Mouse (Mus musculus): ENCODE results near the gene Eps8l3. TPM values are rescaled to one million over a fixed set of nuclear protein-coding genes. Genes with fewer than 3 reads are reported as not detected.

The Eps8l3 gene
- polyA plus RNA-seq, 1 experiment from 2014 or later: not detected

DNA sequence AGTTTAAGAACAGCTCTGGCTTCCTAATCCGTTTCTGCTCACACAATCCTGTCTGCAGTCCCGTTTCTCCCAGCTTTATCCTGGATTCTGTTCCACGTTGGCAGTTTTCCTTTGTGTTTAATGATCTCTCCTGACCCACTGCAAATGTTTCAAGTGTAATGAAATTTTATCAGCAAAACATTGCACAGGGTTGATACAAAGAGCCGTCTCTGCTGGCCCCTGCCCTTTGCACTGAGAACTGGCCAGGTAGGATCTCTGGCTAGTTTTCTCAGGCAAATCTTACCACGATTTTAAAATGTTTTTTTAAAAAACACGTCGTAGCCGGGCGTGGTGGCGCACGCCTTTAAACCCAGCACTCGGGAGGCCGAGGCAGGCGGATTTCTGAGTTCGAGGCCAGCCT, 39.6 kb downstream of the Eps8l3 start:
- Histone ChIP-seq H3K27ac (no peak overlapping the region), H3K4me1 (no peaks in the 10 kb centered on the region), H3K27me3 (no peaks in the 10 kb centered on the region), H3K9me3 (no peaks in the 10 kb centered on the region), H3K9ac (no peak overlapping the region), H3K4me2 (no peak overlapping the region), H3K36me3 (replicated peaks) (no peaks in the 10 kb centered on the region), H3K4me3 (replicated peaks) (no peak overlapping the region)
- 80% methylated on average over 15 of the region's 15 CpGs for WGBS
- no peak for ATAC-seq (ENCODE audit: low FRiP score)

DNA sequence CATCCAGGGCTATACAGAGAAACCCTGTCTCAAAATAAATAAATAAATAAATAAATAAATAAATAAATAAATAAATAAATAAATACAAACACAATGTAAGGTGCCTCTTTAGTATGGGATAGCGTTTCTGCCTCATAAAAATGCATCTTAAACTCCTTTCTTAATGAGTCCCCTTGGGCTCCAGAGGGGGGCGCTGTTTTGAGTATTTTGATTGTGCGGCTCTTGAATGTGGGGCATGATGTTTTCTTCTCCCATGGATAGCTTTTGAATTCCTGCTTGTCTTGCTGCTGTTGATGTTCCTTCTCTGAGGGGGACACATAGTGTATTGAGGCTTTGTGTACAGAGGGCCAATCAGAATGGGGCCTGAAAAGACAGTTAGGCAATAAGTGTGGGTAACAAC, 40.1 kb downstream of the Eps8l3 start:
- Histone ChIP-seq H3K4me1 (no peaks in the 10 kb centered on the region), H3K9ac (no peak overlapping the region), H3K36me3 (replicated peaks) (no peaks in the 10 kb centered on the region), H3K27ac (no peak overlapping the region), H3K4me2 (no peak overlapping the region), H3K4me3 (replicated peaks) (no peak overlapping the region), H3K27me3 (no peaks in the 10 kb centered on the region), H3K9me3 (no peaks in the 10 kb centered on the region)
- WGBS: 79% methylated on average over 3 of the region's 3 CpGs
- no peak for ATAC-seq (ENCODE audit: low FRiP score)

DNA sequence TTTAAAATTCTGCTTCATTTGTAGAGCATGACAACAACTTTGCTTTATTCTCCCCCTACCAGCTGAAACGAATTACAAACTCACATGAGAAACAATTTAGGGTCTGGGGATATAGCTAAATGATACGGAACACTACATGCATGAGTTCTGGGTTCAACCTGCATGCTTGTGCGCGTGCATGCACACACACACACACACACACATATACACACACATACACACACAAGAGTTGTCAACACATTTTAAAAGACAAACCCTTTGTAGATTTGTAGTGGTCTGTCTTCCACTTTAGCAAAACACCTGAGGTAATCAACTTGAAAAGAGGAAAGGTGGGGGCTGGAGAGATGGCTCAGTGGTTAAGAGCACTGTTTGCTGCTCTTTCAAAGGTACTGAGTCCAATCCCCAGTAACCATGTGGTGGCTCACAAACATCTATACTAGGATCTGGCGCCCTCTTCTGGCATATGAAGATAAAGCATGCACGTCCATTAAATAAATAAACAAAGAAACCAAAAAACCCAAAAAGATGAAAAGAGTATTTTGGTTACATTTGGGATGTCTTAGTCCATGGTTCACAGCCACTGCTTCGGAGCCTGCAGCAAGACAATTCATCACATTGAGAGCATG, 40.9 kb downstream of the Eps8l3 start:
- H3K4me2 ChIP-seq: no peak overlapping the region
- H3K27ac ChIP-seq: no peak overlapping the region
- no peak overlapping the region for H3K4me3 ChIP-seq (replicated peaks)
- peak; percentile 61 for ATAC-seq (ENCODE audit: low FRiP score)
- 57% methylated on average over 7 of the region's 7 CpGs for WGBS
- no peaks in the 10 kb centered on the region for H3K4me1 ChIP-seq
- no peaks in the 10 kb centered on the region for H3K36me3 ChIP-seq (replicated peaks)
- no peaks in the 10 kb centered on the region for H3K27me3 ChIP-seq
- H3K9me3 ChIP-seq: no peaks in the 10 kb centered on the region
- no peak overlapping the region for H3K9ac ChIP-seq

DNA sequence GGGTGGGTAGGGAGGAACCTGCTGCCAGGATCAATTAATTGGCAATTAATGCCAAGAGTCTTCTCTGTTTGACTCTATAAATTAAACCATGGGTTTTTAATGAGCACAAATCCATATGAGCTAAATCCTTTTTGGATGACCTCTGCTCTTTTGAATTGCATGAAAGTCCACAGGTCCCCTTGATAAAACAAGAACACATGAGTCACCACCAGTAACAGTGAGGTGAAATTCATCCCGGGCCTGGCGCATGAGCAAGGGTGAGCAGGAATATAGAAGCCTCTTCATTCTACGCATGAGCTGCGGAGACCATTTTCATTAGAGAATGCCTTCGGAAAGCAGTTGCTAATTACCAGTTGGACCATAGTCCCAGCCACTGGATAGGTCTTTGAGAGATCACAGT, 43.3 kb downstream of the Eps8l3 start:
- no peak overlapping the region for H3K4me2 ChIP-seq
- H3K27me3 ChIP-seq: no peaks in the 10 kb centered on the region
- WGBS: 88% methylated on average over 5 of the region's 5 CpGs
- no peaks in the 10 kb centered on the region for H3K4me1 ChIP-seq
- no peaks in the 10 kb centered on the region for H3K36me3 ChIP-seq (replicated peaks)
- no peaks in the 10 kb centered on the region for H3K9me3 ChIP-seq
- ATAC-seq (ENCODE audit: low FRiP score): no peak
- no peak overlapping the region for H3K27ac ChIP-seq
- H3K4me3 ChIP-seq (replicated peaks): no peak overlapping the region
- no peak overlapping the region for H3K9ac ChIP-seq

DNA sequence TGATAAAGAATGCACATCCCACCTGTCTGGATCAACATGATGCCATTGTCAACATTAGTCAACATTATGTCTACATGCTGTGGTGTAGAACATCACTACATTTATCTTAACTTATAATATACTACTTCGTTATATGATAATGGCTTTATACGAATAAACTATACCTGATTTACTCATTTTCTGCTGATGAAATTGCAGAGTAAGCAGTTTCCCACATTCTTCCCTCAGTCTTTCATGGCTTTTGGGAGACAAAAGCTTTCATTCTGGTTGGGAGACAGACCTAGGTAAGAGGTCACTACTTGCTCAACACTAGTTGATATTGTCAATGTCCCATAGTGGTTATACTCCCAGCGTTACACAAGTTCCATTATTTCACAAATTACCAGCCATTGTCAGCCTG, 48.3 kb downstream of the Eps8l3 start:
- 0 out of 2 replicates have a peak, but pooled peaks cover 1% of the 10 kb centered on the region for H3K4me1 ChIP-seq
- no peaks in the 10 kb centered on the region for H3K9me3 ChIP-seq
- H3K27ac ChIP-seq: no peak overlapping the region
- H3K27me3 ChIP-seq: no peaks in the 10 kb centered on the region
- no peak for ATAC-seq (ENCODE audit: low FRiP score)
- H3K36me3 ChIP-seq (replicated peaks): no peaks in the 10 kb centered on the region
- H3K9ac ChIP-seq: no peak overlapping the region
- WGBS: 88% methylated on average over 3 of the region's 3 CpGs
- no peak overlapping the region for H3K4me2 ChIP-seq
- no peak overlapping the region for H3K4me3 ChIP-seq (replicated peaks)

DNA sequence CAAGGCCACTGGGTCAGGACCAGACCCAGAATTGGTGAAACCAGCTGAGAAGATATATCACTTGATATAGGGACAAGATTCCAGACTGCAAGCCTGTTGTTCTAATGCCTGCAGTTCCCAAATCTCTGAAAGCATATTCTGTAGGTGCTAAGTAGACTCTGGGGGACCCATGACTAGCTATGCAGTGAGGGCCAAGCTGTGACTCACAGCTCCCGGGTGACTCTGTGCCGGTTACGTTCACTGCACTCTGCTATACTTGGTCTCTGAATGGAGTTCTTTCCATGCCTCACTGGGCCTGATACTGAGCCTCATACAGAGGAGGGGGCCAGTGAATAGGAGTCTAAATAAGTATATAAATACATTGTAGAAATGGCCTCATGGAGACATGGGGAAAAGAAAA, 50.8 kb downstream of the Eps8l3 start:
- WGBS: 77% methylated on average over 3 of the region's 3 CpGs
- Histone ChIP-seq H3K4me1 (peaks cover 16% of the 10 kb centered on the region; the same call in 1 of the 2 replicates), H3K27ac (no peak overlapping the region), H3K27me3 (no peaks in the 10 kb centered on the region), H3K36me3 (replicated peaks) (no peaks in the 10 kb centered on the region), H3K4me3 (replicated peaks) (no peak overlapping the region), H3K9ac (no peak overlapping the region), H3K9me3 (no peaks in the 10 kb centered on the region), H3K4me2 (no peak overlapping the region)
- no peak for ATAC-seq (ENCODE audit: low FRiP score)

DNA sequence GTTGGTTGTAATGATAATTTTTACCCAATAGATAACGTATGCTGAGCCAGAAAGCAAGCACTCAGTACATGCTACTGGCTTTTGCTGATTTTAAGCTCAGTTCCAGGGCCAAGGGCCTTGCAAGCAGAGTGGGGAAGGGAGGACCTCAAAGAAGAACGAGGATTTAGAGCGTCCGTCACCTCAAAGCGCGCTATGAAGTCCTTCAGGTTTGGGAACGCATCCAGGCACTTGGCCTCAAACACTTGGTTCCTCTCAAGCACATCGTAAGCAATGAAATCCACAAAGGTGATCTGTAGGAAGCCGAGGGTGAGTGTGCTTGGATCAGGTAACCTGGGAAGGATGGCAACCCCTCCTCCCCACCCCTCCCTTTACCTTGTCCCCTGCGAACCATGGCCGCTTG, 51.7 kb downstream of the Eps8l3 start:
- Histone ChIP-seq H3K4me1 (peaks cover 16% of the 10 kb centered on the region; the same call in 1 of the 2 replicates), H3K4me2 (no peak overlapping the region), H3K4me3 (replicated peaks) (no peak overlapping the region), H3K9ac (no peak overlapping the region), H3K27me3 (peaks cover under 1% of the 10 kb centered on the region; the same call in 1 of the 2 replicates), H3K27ac (no peak overlapping the region), H3K36me3 (replicated peaks) (no peaks in the 10 kb centered on the region), H3K9me3 (no peaks in the 10 kb centered on the region)
- 85% methylated on average over 11 of the region's 11 CpGs for WGBS
- ATAC-seq (ENCODE audit: low FRiP score): no peak

DNA sequence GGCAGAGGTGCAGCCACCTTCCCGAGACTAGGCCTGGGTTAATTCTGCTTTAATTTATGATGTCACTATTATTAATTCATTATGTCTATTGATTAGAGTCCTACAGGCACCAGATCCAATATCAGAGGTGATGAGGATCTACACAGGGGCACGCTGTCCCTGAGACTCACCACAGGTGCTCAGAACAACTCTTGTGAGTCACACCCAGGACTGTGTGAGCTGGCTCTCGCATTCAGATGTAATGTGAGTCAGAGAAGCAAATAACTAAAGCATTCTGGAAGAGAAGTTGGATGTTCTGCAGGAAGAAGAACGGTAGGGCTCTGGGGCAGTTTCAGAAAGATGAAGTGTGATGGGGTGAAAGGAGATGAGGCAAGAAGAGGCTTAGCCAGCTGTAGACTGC, 52.2 kb downstream of the Eps8l3 start:
- H3K4me1 ChIP-seq: peaks cover 16% of the 10 kb centered on the region; the same call in 1 of the 2 replicates
- ATAC-seq (ENCODE audit: low FRiP score): no peak
- no peak overlapping the region for H3K27ac ChIP-seq
- H3K27me3 ChIP-seq: peaks cover 4% of the 10 kb centered on the region; the same call in 1 of the 2 replicates
- H3K4me2 ChIP-seq: no peak overlapping the region
- H3K4me3 ChIP-seq (replicated peaks): no peak overlapping the region
- no peaks in the 10 kb centered on the region for H3K9me3 ChIP-seq
- no peaks in the 10 kb centered on the region for H3K36me3 ChIP-seq (replicated peaks)
- H3K9ac ChIP-seq: no peak overlapping the region
- WGBS: 85% methylated on average over 4 of the region's 4 CpGs

DNA sequence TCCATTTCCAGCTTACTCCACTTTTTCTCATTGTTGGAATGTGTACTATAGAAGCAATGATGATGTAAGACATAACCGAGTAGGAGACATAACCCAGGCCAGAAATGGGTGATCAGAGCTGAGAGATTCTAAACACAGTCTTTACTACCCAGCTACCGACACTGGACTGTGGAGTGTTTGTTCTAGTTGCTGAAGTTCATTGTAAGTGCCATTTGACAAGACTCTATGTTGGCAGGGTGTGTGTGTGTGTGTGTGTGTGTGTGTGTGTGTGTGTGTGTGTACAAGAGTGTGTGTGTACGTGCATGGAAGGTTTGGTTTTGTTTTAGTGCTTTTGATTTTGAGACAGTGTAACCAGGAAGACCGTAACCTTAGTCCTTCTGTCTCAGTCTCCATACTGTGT, 52.7 kb downstream of the Eps8l3 start:
- Histone ChIP-seq H3K27me3 (peaks cover 4% of the 10 kb centered on the region; the same call in 1 of the 2 replicates), H3K36me3 (replicated peaks) (no peaks in the 10 kb centered on the region)
- WGBS: 86% methylated on average over 4 of the region's 4 CpGs

DNA sequence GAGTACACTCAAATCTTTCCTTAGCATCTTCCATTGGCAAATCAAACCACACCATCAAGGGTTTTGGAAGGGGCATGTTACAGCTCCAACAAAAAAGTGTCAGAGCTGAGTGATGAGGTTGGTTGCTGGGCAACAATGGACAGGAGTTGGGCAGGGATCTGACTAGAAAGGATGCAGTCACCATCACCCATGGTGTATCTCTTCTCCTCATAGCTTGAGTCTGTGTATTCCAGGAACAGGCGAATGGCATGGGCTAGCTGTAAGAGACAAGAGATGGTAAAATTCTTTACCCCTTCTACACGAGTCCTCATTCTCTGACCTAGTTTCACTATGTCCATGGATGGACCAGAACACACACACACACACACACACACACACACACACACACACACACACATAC, 54.1 kb downstream of the Eps8l3 start:
- peak overlapping the region; percentile 89 for H3K27ac ChIP-seq
- H3K27me3 ChIP-seq: peaks cover 4% of the 10 kb centered on the region; the same call in 1 of the 2 replicates
- peak overlapping the region; percentile 53 for H3K4me2 ChIP-seq
- no peaks in the 10 kb centered on the region for H3K36me3 ChIP-seq (replicated peaks)
- H3K4me1 ChIP-seq: peaks cover 16% of the 10 kb centered on the region; the same call in 1 of the 2 replicates
- H3K4me3 ChIP-seq (replicated peaks): peak overlapping the region; percentile 35
- peak overlapping the region; percentile 47; the same call in 1 of the 2 replicates for H3K9ac ChIP-seq
- no peak; the same call in 1 of the 2 replicates for ATAC-seq (ENCODE audit: low FRiP score)
- no peaks in the 10 kb centered on the region for H3K9me3 ChIP-seq
- WGBS: 56% methylated on average over 2 of the region's 2 CpGs

More for the DNA sequence above, 52.7 kb downstream of the Eps8l3 start:
- H3K9me3 ChIP-seq: no peaks in the 10 kb centered on the region
- no peak overlapping the region for H3K27ac ChIP-seq
- H3K9ac ChIP-seq: no peak overlapping the region
- no peak for ATAC-seq (ENCODE audit: low FRiP score)
- no peak overlapping the region for H3K4me2 ChIP-seq
- no peak overlapping the region for H3K4me3 ChIP-seq (replicated peaks)
- peaks cover 16% of the 10 kb centered on the region; the same call in 1 of the 2 replicates for H3K4me1 ChIP-seq

DNA sequence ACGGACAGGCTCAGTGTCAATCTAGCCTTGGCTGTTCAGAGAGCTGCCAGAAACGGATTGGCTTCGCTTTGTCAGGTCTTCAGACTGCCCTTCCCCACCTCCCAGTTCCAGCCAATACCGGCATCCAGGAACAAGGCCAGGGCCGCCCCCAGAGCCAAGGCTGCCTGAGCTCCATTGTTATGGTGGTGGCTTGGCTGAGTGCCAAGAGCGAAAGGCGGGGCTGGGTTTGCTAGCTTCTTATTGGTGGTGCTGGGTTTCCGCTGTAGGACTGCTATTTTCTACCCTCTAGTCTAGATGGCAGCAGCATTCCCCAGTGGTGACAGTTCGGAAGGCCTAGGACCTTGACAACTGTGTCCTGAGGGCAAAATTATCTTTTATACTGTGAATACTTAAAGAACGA, 54.6 kb downstream of the Eps8l3 start, which contains the start of gene Gstm7:
Gstm7 (minus strand) TSS at position 148 of the 400 bp plus-strand sequence.
- WGBS: 3% methylated on average over 10 of the region's 10 CpGs
- peak within 1 kb of the TSS; percentile 53 for H3K4me2 ChIP-seq
- peak within 1 kb of the TSS; percentile 35 for H3K4me3 ChIP-seq (replicated peaks)
- H3K36me3 ChIP-seq (replicated peaks): no peaks in the 10 kb centered on the region
- H3K27ac ChIP-seq: peak within 1 kb of the TSS; percentile 89
- no peaks in the 10 kb centered on the region for H3K9me3 ChIP-seq
- peaks cover 16% of the 10 kb centered on the region; the same call in 1 of the 2 replicates for H3K4me1 ChIP-seq
- peaks cover 4% of the 10 kb centered on the region; the same call in 1 of the 2 replicates for H3K27me3 ChIP-seq
- ATAC-seq (ENCODE audit: low FRiP score): peak; percentile 98
- peak within 1 kb of the TSS; percentile 47; the same call in 1 of the 2 replicates for H3K9ac ChIP-seq

DNA sequence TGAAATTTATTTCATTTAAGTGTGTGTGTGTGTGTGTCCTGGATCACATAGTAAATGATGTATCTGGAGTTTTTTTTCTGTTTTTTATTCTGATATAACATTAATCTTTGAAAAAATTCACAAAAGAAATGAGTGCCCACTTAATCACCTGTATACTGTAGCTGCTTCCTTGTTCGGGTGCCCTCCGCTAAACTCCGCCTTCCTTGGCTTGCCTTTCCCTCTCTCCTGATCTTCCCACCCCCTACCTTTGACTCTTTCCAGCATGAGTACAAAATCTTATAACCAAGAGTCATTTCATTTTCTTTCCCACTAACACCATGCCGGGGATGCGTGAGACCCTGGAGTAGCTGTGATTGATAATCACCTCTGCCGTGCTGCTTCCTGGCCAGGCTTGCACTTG, 55.1 kb downstream of the Eps8l3 start:
- peaks cover 16% of the 10 kb centered on the region; the same call in 1 of the 2 replicates for H3K4me1 ChIP-seq
- no peaks in the 10 kb centered on the region for H3K36me3 ChIP-seq (replicated peaks)
- peaks cover 4% of the 10 kb centered on the region; the same call in 1 of the 2 replicates for H3K27me3 ChIP-seq
- no peaks in the 10 kb centered on the region for H3K9me3 ChIP-seq
- 75% methylated on average over 6 of the region's 6 CpGs for WGBS
- no peak overlapping the region for H3K4me3 ChIP-seq (replicated peaks)
- ATAC-seq (ENCODE audit: low FRiP score): peak; percentile 15
- H3K4me2 ChIP-seq: no peak overlapping the region
- H3K27ac ChIP-seq: no peak overlapping the region
- H3K9ac ChIP-seq: no peak overlapping the region

DNA sequence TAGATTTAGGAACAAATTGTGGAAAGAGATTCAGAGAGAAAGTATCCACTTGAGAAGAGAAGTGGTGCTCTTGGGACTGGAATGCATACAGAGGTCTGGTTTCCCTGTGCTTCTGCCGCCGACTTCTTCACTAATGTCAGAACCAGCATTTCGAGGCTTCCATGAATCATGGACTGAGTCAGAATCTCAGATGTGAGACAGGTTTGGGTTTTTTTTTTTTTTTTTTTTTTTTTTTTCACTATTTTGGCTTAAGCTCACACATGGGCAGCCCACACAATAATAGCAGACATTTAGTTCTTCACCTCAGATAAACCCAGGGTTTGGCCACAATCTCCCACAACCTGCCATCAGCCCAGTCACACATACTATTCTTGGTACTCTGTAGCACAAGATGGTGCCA, 58.2 kb downstream of the Eps8l3 start:
- H3K4me2 ChIP-seq: no peak overlapping the region
- H3K9ac ChIP-seq: no peak overlapping the region
- H3K4me3 ChIP-seq (replicated peaks): no peak overlapping the region
- no peaks in the 10 kb centered on the region for H3K36me3 ChIP-seq (replicated peaks)
- no peak for ATAC-seq (ENCODE audit: low FRiP score)
- no peak overlapping the region for H3K27ac ChIP-seq
- H3K4me1 ChIP-seq: peaks cover 22% of the 10 kb centered on the region
- H3K9me3 ChIP-seq: no peaks in the 10 kb centered on the region
- H3K27me3 ChIP-seq: peaks cover 4% of the 10 kb centered on the region; the same call in 1 of the 2 replicates
- WGBS: 85% methylated on average over 3 of the region's 3 CpGs

Measured in forebrain, embryonic 12.5 days (tissue).